Mouse (Mus musculus) small intestine, adult 2 months (tissue): Measurements from ENCODE around the gene Arf3.

Experiments
- CTCF ChIP-seq: fragments of 200-500 bp; IDR thresholded peaks from 2 replicates; pipeline ENCODE4 v1.5.1; 2012; ENCODE audit warnings: low read depth, mild to moderate bottlenecking, control low read depth, inconsistent platforms, low read length, moderate library complexity, mixed read lengths; ENCODE audit not compliant: insufficient replicate concordance, insufficient read length; ENCODE audit errors: extremely low read depth
- POLR2A ChIP-seq: fragments of 200-500 bp; IDR thresholded peaks from 2 replicates; pipeline ENCODE4 v1.6.1; 2012; ENCODE audit warnings: low read depth, mild to moderate bottlenecking, control low read depth, inconsistent platforms, low read length, moderate library complexity

- TF ChIP-seq POLR2A, result no peak
- TF ChIP-seq CTCF, result no peak
These were observed 14.1 kb upstream of the Arf3 start for GRCm38 (mm10) chr15:98777005-98777616.
